Mouse (Mus musculus) stomach, postnatal 0 days (tissue): ENCODE results near the gene Gm10720.
"Not testable (repeated sequence)": the region's sequence is repeated elsewhere in the genome, so short reads cannot be mapped to it uniquely, and the experiment has no call there.

Experiments used
- CTCF ChIP-seq: IDR thresholded peaks from 2 replicates; pipeline ENCODE4 v1.5.1; 2016; ENCODE audit warnings: antibody characterized with exemption, low read depth, mild to moderate bottlenecking, moderate library complexity
- EP300 ChIP-seq: optimal IDR thresholded peaks from 2 replicates; pipeline ENCODE3; 2016; ENCODE audit warnings: antibody characterized with exemption

DNA sequence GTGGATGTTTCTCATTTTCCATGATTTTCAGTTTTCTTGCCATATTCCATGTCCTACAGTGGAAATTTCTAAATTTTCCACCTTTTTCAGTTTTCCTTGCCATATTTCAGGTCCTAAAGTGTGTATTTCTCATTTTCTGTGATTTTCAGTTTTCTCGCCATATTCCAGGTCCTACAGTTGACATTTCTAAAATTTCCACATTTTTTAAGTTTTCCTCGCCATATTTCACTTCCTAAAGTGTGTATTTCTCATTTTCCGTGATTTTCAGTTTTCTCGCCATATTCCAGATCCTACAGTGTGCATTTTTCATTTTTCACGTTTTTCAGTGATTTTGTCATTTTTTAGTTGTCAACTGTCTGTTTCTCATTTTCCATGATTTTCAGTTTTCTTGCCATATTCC, 6.1 kb upstream of the Gm10720 start:
- TF ChIP-seq CTCF, EP300: not testable (repeated sequence)
